Mouse (Mus musculus): ENCODE data around the gene Pdap1.
"Not testable (repeated sequence)": the region's sequence is repeated elsewhere in the genome, so short reads cannot be mapped to it uniquely, and the experiment has no call there.

Gene Pdap1

DNA sequence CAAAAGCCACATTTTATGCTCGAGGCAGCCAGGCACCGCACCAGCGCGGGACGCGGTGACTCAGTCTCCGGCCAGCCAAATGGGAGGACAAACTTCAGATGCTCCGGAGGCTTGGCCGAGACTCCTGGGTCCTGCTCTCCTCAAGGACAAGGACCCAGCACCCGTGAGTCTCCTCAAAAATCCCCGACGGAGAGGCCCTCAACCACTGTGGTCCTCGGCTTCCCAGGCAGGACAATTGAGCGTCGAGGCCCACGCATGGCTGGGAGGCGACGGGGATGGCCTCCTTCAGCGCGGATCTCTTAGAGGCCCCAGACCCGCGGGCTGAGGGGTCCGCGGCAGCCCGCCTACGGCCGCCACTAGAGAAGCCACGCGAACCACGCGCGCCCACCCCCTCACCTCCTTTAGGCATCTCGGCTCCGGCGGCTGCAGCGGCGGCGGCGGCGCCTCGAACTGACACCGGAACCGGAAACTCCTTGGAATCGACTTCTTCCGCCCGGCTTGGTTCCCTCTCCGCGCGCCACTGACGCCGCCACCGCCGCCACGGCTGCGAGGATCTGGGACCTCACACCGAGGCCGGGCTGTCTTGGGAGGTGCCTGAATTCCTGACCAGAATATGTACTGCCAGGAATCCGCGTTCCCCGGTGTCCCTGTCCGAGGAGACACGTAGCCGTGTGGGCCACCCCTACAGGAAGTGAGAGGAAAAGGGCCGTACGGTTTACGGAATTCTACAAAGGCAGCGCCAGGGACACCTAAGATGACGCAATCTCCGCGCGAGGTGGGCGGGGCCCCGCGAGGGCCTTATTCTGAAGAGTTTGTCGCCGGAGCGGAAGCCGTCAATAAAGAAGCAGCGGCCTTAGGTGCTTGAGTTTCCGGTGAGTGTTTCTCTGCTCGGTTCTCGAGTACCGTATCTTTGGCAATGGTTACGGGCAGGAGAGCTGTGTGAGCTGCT, at the start of gene Pdap1, which contains the start of gene Bud31:
Pdap1 (minus strand) TSS at position 668 of the 949 bp plus-strand sequence.
Bud31 (plus strand) TSS at position 792 of the 949 bp plus-strand sequence.
- DNase-seq (ENCODE audit: low read depth, low spot score), result peak; percentile 87

DNA sequence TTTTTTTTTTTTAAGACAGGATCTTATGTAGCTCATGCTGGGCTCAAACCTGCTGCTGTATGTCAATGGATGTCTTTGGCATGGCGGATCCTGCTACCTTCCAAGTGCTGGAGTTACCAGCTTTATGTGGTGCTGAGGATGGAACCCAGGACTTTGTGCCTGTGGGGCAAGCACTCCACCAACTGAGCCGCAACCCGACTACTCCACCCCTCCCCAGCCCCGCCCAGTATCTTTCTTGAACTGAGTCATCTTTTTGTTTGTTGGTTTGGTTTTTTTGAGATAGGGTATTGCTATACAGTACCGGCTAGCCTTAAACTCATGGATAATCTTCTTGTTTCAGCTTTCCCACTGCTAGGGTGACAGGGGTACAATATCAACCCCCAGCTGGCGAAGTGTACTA, 49.4 kb upstream of the Pdap1 start:
- DNase-seq (ENCODE audit: low read depth, low spot score), result no peak

DNA sequence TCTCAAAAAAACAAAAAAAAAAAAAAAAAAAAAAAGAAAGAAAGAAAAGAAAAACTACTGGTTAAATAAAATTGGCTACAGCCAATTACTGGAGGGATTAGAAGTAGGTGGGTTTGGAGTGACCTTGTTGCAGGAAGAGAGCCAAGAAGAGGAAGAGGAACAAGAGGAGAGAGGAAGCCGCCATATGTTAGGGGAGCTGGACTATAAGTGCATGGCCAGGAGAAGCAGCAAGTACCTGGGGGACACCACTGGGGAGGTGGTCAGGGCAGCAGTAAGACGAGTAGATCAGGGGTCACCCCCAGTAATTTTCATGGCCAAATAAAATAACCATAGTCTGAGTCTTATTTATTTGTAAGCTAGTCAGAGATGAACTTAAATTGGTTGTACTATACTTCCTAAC, 45.2 kb upstream of the Pdap1 start:
- no peak for DNase-seq (ENCODE audit: low read depth, low spot score)

DNA sequence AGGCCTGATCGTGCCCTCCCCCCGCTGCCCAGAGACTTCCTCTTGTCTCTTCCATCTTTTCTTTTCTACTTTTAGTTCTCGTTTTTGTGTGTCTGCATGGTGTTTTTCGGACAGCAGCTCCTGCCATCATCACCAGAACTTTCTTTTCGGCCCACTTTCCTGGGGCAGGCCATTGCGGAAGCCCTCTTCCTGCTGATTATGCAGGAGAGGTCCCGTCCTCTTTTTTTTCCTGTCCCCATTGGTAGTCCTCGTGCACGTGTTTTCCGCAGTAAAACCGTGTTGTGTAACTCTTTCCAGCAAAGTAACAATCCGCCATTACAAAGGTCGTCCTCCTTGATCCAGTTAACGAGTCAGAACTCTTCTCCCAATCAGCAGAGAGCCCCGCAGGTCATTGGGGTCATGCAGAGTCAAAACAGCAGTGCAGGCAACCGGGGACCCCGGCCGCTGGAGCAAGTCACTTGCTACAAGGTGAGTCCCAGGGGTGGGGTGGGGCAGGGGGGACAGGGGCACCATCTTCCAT, 38.5 kb upstream of the Pdap1 start:
- DNase-seq (ENCODE audit: low read depth, low spot score), result no peak

DNA sequence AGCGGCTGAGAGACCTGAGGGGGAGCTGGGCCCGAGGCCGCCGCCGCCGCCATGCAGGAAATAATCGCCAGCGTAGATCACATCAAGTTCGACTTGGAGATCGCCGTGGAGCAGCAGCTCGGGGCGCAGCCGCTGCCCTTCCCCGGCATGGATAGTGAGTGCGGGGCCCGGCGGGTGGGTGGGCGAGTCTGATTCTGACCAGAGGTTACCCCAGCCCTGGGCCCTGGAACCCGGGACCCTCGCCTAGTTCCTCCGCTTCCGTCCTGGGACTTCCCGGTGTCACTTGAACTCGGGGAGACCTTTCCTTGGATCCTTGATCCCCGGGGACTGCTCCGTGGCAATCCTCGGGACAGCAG, 27.2 kb upstream of the Pdap1 start:
- no peak for DNase-seq (ENCODE audit: low read depth, low spot score)

DNA sequence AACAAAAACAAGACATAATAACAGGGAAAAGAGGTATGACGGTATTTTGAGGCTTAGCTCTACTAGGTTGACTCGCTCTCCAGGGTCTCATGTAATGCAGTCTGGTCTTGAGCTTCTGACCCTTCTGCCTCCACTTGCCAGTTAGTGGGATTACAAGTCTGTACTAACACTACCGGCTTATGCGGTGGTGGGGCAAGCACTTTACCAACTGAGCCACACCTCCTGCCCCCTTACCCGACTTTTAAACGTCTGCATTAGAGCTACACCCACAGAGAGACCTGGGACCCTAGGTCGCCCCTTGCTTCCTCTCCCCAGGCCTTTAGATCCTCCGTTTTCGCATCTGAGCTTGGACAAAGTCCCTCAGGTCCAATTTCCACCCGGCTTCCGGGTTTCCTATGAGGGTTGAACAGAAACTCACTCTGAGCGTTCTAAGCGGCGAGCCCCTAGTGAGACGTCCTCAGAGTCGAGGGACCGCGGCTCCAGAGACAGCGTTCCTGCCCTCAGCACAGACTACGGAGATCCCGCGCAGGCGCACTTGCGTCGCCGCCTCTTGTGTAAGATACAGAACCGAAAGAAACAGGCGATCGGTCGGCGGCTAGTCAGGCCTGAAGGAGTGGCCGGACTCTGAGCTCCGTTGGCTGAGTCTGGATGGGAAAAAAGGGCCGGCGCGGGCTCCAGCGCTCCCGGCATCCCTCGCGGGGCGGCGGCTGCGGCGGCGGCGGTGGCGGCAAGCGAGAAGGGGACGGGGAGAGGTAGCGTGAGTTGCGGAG, 26.7 kb upstream of the Pdap1 start, which contains the start of the genes Ptcd1 and Cpsf4:
Ptcd1 (minus strand) TSS at position 573 of the 770 bp plus-strand sequence.
Cpsf4 (plus strand) TSS at position 678 of the 770 bp plus-strand sequence.
- peak; percentile 98 for DNase-seq (ENCODE audit: low read depth, low spot score)

DNA sequence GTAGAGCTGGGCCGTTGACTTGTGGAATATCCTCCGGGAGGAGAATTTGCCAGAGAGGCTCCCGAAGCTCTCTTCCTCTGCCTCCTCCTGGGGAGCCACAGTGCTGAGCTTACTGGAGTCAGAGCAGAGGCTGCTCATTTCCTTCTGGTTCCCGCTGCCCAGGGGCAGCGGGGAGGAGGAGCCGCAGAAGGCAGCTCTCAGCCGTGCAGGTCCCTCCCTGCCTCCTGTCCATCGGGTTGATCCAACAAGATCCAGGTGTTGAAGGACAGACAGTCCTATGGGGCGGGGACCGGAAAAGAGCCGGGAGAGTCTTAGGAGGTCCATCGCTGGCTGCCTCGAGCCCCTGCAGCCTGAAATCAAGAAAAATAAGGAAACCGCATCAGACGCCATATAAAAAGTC, 25.1 kb upstream of the Pdap1 start:
- DNase-seq (ENCODE audit: low read depth, low spot score), result no peak

DNA sequence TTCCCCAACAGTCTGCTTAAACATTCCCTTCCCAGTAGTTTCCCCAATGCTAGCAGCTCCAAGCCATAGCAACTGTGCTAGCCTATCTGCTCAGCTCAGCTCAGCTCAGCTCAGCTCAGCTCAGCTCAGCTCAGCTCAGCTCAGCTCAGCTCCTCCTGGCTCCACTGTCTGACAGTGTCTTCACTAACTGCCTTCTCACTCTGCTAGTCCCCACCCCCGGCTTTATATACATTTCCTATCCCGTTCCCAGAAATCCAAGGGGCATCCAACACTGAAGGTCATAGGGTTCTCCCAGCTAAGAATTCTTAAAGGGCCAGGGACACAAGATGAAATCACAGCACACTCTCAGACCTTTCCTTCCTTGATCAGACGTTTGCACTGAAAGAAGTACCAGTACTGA, 24.7 kb upstream of the Pdap1 start:
- DNase-seq (ENCODE audit: low read depth, low spot score), result no peak

DNA sequence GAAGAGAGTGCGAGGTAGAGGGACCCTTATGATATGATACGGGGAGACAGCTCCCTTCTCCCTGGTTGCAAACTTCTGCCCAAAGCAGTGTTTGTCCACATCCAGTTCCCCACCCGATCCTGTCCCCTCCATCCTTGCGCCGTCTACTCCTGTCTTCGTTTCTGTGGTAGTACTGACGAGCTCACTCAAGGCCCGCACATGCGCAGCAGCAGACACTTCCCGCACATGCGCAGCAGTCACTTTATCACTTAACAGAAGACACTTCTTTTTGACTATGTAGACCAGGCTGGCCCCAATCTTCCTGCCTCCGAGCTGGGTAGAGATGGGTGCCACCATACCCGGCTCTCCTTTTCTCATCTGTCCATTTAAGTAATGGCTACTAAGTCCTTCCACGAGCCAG, 21.3 kb upstream of the Pdap1 start:
- no peak for DNase-seq (ENCODE audit: low read depth, low spot score)

DNA sequence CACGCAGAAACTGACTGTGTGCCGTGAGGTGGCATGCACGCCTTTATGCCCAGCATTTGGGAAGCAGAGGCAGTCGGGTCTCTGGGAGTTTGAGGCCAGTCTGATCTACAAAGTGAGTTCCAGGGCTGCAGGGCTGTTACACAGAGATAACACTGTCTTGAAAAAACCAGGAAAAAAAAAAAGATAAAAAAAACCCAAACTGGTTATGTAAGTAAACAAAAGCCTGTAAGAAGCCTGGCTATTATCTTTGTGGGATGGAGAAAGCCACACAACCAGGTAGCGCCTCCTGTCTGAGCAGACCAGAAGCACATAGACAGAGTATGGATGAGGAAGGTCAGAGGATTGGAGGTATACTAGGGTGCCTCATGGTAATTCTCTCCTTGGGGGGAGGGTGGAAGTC, 12.7 kb upstream of the Pdap1 start:
- no peak for DNase-seq (ENCODE audit: low read depth, low spot score)

DNA sequence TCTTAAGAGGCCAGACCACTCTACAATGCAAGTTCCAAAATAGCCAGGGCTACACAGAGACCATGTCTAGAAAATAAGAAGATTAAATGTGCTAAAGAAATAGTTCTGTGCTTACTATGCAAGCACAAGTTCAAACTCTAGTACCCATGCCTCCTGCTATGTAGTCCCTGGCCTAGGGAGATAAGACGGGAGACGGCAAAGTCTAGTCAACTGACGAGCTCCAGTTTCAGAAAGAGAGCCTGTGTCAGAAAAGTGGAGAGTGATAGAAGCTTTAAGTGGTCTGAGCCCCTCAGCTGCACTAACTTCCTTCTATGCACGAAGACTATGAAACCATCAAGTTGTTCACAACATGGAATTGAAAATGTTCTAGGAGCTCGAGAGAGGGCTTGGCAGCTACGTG, 9.3 kb upstream of the Pdap1 start:
- no peak for DNase-seq (ENCODE audit: low read depth, low spot score)

DNA sequence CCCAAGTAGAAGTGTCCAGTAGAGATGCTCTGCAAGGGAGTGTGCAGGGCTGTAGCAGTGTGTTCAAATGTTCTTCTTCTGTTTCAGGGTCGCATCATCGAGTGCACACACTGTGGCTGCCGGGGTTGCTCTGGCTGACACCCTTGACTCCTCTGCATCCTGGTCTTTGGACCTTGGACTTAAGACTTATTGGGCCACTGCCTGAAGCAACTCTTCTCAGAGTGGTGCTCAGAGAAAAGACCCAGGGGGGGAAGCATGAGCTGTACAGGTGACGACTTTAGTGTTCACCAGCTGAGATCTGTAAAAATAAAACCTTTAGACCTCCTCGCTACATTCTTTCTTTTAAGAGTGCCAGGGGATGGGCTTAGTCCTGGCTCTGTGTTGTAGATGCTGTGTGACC, 7.7 kb upstream of the Pdap1 start:
- no peak for DNase-seq (ENCODE audit: low read depth, low spot score)

DNA sequence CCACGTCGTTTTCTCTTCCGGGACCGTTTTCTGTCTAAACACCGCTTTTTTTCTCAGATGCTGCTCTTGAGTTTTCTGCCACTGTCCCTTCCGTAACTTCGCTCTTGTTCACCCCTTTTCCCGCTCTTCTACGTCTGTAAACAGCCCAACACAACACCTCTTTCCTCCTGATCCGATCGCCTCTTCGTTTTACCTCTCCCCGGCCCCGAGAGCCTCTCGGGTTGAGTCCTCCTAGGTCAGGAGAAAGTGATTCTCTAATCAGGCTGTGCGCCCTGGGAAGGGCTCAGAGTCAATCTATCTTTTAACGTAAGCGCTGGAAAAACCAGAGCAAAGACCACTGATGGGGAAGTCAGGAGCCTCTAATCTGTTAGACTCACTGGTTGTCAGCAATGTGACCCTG, 573 bp upstream of the Pdap1 start:
- DNase-seq (ENCODE audit: low read depth, low spot score), result no peak

DNA sequence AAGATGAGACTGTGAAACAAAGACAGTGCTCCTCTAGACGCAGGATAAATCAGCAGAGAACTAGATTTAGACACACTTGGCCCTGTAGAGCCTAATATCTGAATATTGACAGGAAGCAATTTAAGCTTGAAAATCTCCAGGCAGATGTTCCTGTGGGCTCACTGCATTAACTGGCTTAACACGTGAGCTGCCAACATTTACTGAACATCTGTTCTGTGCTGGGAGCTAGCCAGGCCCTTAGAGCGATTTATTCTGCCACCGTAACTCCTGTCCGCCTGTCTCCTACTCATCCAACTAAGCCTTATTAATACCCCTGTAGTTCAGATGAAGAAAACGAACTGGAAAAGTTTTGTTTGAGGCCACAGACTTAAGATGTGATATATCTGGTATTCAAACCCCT, 1.2 kb downstream of the Pdap1 start:
- DNase-seq (ENCODE audit: low read depth, low spot score), result no peak

DNA sequence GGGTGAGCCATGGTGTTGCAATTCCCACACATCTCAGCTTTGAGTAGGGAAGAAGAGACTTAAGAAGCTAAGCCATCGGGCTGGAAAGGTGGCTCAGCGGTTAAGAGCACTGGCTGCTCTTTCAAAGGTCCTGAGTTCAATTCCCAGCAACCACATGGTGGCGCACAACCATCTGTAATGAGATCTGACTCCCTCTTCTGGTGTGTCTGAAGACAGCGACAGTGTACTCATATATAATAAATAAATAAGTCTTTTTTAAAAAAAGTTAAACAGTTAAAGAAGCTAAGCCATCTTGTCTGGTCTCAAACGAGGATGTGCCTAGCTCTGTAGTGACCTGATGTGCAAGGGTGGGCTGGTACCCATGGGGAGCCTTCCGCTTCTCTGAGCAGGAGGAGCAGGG, 6.8 kb downstream of the Pdap1 start:
- DNase-seq (ENCODE audit: low read depth, low spot score), result not testable (repeated sequence)

DNA sequence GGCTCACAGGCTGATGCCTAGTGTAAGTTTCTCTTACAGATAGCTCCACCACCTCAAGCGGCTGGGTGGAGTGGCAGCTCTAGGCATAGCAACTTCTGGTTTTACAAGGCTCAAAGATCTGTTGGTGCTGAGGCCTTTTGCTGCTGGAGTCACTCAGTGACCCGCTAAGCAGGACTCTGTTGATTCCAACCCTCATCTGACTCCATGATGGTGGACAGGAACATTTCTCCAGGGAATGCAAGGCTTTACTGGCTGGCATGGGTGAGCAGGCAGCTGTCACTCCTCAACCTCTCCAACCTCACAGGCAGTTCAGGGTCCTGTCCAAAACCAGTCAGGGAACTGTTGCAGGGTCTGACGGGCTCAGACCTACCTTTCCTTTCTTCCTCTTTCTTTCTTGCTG, 9.0 kb downstream of the Pdap1 start:
- DNase-seq (ENCODE audit: low read depth, low spot score), result no peak

DNA sequence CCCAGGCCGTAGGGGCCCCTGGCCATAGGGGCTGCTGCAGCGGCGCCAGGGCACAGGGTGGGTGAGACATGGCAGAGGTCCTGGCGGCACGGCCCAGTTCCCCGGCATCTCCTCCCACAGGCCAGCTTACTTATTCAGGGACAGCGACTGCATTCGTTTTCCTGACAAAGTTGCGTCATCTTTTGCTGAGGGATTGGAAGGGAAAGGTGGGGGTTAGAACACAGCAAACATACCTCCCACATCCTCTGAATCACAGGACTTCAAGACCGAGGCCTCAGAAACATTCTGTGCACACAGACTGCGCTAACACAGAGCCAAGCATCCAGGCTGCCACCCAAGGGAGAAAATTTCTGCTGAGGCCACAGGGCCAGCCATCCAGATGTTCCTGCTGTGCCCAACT, 9.8 kb downstream of the Pdap1 start:
- DNase-seq (ENCODE audit: low read depth, low spot score), result peak; percentile 94

DNA sequence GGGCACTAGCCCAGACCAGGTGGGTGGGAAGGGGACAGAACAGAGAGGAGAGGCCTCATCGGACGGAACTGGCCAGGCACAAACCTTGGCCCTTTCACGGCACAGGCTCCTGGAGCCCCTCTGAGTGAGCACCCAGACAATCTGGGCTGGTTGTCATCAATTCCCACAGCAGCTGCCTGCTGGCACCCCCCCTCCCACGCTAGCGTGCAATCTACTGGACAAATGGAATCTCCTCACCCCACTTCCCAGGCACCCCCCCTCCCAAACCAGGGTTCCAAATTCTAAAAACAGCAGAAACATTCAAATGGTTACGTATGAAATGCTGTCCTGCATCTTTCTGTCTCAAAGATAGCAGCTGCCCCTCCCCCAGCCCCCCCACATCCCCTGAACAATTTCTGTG, 10.3 kb downstream of the Pdap1 start:
- not testable (repeated sequence) for DNase-seq (ENCODE audit: low read depth, low spot score)

DNA sequence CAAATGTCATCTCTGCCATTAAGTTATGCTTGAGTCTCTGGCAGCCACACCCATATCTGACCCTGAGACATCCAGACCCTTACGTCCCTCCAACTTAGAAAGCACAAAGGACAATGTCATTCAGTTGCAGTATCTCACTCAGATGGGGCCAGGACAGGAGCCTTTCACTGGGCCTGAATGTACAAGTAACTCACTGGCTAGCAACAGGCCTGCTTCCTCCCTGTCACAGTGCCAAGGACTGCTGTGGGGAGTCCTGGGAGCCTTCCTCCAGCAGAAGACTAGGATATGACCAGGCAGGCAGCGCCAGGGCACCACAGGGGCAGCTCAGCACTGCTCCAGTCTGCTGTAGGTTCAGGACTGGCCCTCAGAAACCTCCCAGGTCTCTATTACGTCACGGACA, 10.9 kb downstream of the Pdap1 start:
- DNase-seq (ENCODE audit: low read depth, low spot score), result no peak

DNA sequence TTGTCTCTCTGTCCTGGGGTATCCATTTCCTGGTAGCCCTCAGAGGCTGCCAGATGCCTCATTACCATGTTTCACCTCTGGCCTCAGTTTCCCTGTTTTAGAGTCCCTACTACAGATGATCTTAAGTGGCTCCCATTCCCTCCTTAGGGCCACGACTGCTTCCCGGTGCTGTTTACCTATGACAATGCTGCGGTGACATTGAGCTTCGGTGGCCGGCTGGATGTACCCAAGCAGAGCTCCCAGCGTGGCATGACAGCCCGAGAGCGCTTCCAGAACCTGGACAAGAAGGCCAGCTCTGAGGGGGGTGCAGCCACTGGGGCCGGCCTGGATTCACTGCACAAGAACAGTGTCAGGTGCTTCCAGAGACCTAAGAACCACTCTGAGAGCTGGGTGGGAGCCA, 13.5 kb downstream of the Pdap1 start:
- no peak for DNase-seq (ENCODE audit: low read depth, low spot score)

DNA sequence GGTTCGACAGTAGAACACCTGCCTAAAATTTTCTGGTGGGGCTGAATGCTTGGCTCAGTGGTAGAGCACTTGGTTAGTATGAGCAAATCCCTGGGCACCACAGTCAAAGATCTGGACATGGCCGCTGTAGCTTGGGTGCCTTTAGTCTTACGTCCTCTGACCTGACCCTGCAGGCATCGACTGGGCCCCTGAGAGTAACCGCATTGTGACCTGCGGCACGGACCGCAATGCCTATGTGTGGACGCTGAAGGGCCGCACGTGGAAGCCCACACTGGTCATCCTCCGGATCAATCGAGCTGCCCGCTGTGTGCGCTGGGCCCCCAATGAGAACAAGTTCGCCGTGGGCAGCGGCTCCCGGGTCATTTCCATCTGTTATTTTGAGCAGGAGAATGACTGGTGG, 16.6 kb downstream of the Pdap1 start:
- DNase-seq (ENCODE audit: low read depth, low spot score), result no peak

DNA sequence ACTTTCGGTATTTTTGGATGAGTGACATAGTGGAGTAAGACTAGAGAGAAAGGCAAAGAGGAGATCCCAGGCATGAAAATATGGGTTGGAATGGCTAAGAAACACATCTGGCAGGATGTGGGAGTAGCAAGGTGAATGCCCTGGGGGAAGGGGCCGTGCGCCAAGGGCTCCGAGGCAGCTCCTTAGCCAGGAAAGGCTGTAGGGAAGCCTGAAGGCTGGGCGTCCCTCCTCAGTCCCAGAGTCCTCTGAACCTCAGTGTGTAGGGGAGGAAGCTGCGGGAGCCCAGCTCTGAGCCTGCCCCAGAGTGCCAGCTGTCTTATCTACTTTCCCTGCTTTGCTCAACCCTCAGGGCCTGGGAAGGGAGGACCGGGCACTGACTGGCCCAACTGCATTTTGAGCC, 19.1 kb downstream of the Pdap1 start:
- no peak for DNase-seq (ENCODE audit: low read depth, low spot score)

Measured in telencephalon, adult 2 months (tissue).